Mouse (Mus musculus): ENCODE measurements around the gene Prpsap2.

The Prpsap2 gene

DNA sequence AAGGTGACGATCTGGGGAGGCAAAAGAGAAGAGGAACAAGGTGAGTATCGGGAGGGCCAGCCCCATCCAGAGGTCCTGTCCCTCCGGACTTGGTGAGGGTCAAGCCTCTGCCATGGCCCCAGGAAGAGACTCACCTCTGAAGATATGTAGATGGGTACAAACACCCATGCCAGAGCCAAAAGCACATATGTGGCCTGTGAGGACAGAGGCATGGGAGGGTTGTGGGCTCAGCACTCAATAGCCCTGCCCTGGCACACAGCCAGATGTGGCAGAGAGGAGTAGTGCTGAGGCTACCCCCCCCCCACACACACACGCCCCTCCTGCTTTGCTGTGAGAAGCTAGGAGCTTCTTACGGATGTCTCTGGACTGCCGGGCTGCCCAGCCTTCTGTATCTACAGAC, 46.8 kb downstream of the Prpsap2 start:
- no peak for DNase-seq (ENCODE audit: low read depth, low spot score)

DNA sequence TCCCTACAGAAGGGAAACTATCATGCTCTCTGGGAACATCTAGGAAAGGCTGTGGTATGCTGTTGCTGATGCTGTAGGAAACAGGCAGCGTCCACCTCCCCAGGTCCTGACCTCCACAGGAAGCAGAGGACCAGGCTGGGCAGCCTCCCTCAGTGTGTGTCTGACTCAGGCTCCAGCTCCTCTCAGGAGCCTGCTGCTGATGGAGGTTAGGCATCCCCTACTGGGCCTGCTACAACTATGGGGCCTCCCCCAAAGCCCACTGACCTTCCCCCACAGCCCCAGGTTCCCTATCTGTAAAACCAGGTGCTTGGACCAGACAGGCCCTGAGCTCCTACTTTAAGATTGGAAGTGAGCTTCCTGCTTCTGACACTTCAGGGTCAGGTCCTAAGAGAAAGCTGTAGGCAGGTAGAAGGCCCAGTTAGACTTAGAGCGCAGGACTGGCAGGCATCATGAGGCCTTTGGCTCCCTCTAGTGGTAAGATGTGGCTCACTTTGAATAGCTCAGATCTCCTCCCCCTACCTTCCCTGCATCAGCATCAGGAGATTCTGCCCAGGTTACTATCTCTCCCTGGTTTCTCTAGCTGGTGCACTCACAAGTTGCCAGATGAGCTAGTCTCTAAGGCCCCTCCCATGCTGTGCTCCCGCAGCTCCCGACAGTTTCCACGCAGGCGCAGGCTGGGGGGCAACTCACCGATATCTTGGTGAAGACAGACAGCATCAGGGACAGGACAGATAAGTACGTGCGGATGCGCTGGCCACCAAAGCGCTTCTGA, 47.4 kb downstream of the Prpsap2 start:
- peak; percentile 77 for DNase-seq (ENCODE audit: low read depth, low spot score)

DNA sequence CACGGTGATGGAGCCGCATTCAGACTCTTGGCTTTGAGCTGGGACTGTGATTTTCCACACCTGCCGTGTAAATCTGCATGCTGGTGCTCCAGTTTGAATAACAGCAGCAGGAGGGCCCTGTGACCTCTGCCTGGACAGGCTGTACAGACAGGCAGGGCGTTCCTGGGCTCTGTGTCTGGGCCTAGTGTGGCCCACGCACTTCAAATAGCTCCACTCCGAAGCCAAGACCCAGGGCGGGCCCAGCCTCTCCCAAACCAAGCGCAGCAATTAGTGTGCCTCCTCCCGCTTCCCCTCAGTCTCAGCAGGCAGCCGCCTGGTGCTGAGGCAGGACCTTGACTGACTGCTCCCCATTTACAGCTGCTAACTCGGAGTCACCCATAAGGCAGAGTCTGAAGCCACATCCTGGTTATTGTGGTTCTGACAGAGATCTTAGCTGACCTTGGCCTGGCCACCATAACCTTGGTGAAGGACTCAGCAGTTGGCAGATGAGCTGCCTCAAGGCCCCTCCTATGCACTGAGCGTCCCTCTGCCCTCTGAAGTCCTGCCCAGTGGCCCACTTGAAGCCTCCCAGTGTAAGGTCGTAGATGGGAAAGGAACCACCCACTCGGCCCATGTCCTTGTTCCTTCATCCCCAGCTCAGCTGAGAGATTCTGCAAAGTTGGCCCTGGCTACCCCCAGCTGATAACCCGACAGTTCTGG, 48.6 kb downstream of the Prpsap2 start:
- DNase-seq (ENCODE audit: low read depth, low spot score), result peak; percentile 26

- DNase-seq (ENCODE audit: low read depth, low spot score), result peak; percentile 50
Observed at GRCm38 (mm10) chr11:61708928-61709327, 53.0 kb downstream of the Prpsap2 start.

DNA sequence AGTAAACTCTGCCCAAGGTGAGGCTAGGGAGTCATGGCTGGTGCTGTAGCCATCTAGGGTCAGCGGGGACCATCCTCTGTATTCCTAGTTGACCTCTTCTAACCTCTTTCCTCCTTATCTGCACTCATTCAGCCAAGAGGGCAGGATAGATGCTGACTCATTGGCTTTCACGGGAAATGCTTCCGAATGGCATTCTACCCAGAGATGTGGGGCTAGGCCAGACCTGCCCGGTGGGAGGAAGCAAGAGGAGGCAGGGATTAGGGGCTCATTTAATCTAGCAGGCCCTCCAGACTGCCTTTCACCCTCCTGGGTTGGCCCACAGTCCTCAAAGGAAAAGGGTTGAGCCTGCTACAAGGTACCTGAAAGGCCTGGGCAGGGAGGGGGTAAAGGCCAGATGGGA, 55.7 kb downstream of the Prpsap2 start:
- no peak for DNase-seq (ENCODE audit: low read depth, low spot score)

GRCm38 (mm10) chr11:61705581-61705980, 56.3 kb downstream of the Prpsap2 start:
- no peak for DNase-seq (ENCODE audit: low read depth, low spot score)

GRCm38 (mm10) chr11:61702494-61702893, 59.4 kb downstream of the Prpsap2 start:
- no peak for DNase-seq (ENCODE audit: low read depth, low spot score)

DNA sequence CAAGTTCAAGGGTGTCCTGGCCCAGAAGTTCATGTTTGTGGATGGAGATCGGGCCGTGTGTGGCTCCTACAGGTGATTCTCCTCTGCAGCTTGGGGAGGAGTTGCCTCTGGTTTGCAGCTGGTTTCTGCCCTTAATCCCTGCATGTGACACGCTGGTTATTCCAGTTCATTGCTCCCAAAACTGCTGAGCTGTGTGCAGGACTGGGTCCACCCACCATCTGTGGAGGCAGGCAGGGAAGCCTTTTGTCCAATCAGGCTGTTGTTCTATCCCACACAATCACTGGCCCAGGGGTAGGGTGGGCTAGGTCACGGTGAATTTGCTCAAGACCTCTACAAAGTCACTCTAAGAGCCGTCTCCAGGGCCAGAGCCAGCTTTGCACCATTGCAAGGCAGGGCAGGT, 60.2 kb downstream of the Prpsap2 start:
- DNase-seq (ENCODE audit: low read depth, low spot score), result no peak

DNA sequence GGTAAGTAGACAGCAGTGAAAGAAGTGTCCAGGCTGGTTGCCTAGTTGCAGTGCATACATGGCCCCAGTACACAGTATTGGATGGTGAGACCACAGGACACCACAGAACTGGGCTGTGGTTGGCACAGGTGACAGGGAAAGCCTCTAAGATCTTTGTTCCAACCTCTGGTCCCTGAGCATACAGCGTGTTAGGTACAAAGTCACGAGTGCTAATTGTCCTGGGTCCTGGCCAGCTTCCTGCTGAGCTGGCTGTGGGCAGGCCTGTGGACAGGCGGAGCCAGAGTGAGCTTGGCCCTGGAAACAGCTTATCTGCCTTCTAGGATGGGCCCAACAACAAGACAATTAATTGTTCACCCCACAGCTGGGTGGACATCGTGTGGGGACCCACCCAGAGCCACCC, 62.0 kb downstream of the Prpsap2 start:
- DNase-seq (ENCODE audit: low read depth, low spot score), result no peak

GRCm38 (mm10) chr11:61699460-61699859, 62.4 kb downstream of the Prpsap2 start:
- DNase-seq (ENCODE audit: low read depth, low spot score), result no peak

GRCm38 (mm10) chr11:61698852-61699251, 63.0 kb downstream of the Prpsap2 start:
- DNase-seq (ENCODE audit: low read depth, low spot score), result no peak

- no peak for DNase-seq (ENCODE audit: low read depth, low spot score)
Observed at GRCm38 (mm10) chr11:61692996-61693395, 68.9 kb downstream of the Prpsap2 start.

GRCm38 (mm10) chr11:61687595-61687994, 74.3 kb downstream of the Prpsap2 start:
- DNase-seq (ENCODE audit: low read depth, low spot score), result no peak

- DNase-seq (ENCODE audit: low read depth, low spot score), result no peak
Observed at GRCm38 (mm10) chr11:61686906-61687453, 74.9 kb downstream of the Prpsap2 start.

DNA sequence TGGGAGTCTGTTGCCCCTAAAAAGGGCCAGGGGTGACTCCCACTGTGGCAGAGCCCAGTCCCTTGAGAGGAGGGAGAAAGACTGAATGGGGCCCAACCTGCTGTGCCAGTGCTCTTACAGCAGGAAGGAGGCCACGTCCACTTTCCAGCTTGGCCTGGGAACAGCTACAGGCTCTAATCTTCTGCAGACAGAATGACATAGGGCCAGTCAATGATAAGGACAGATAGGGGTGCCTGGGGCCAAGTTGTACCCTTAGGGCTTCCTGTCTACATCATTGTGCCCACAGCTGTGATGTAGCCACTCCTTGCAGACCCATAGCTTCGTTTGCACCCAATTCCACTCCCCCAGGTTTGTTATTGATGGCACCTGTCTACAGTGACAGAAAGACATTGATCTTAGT, 75.7 kb downstream of the Prpsap2 start:
- DNase-seq (ENCODE audit: low read depth, low spot score), result no peak

DNA sequence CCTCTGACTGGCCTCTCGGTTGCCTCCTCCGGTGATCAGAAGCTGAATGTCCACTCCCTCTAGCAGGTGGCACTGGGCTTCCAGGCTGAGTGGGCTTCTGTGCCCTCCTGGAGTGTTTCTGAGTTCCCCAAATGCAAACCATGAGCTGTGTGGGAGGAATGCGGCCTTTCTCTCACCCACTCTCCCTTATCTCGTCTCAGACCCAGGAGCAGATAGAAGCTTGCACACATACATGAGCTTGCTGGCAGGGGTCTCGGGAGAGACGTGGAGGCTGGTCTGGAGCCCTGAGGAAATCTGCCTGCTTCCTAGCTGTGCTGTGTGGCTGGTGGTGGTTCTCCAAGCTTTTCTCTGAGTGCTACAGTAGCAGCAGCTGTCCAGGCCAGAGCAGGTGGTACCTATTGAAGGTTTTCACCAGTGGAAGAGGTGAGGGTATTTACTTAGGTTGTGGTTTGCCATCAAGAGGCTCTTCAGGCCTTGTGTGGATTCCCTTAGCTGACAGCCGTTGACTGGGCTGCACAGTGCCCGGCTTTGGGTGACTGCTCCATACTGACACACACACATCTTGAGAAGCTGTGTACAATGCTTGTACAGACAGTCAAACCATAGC, 76.7 kb downstream of the Prpsap2 start:
- DNase-seq (ENCODE audit: low read depth, low spot score), result no peak

DNA sequence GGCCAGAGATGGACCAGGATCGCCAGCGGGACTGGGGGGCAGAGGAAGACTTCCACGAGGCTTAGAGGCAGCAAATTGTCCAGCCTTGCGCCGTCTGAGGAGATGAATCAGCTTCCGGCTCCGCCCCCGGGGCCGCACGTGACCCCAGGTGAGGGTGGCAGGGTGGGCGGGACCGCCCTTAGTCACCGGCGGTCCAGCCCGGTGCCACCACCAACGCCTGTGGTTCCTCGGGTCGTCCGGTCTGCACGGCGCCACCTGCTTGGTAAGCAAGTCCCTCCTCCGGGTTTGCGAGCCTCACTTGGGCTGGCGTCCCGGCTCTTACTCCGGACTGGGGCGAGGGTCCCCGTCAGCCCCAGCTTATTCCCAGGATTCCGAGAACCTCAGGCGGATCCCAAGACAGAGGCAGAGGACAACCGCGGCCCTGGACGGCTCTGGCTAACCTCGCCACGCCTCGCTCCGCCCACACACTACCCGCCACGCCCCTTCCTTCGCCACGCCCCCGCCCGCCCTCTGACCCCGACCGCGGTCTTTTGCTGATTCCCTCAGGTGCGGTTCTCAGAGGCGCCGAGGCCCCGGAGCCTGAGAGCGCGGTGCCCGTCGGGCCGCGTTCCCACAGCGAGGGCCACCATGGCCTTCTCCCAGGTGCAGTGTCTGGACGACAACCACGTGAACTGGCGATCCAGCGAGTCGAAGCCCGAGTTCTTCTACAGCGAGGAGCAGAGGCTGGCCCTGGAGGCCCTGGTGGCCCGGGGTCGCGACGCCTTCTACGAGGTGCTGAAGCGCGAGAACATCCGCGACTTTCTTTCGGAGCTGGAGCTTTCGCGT, 77.8 kb downstream of the Prpsap2 start, which contains the start of gene Fam83g:
Fam83g (plus strand) TSS at position 185 of the 825 bp plus-strand sequence.
- no peak for DNase-seq (ENCODE audit: low read depth, low spot score)

Measured in WW6 (cell line).